Mouse (Mus musculus): ENCODE measurements around the gene Itga11. TPM values are rescaled to one million over a fixed set of nuclear protein-coding genes. Genes with fewer than 3 reads are reported as not detected.

The Itga11 gene
- polyA plus RNA-seq, 1 experiment from 2014 or later = 0.45 TPM

GRCm38 (mm10) chr9:62746646-62747045 lies 69.0 kb downstream of the Itga11 start:
- Histone ChIP-seq H3K27ac (no peak overlapping the region), H3K4me3 (replicated peaks; ENCODE audit: low read depth, low read length) (no peak overlapping the region), H3K4me2 (ENCODE audit: low read length) (no peak overlapping the region), H3K9me3 (replicated peaks; ENCODE audit: low read length) (no peaks in the 10 kb centered on the region), H3K27me3 (ENCODE audit: insufficient read depth, low read length) (no peaks in the 10 kb centered on the region), H3K9ac (ENCODE audit: low read depth, low read length) (no peak overlapping the region), H3K4me1 (replicated peaks; ENCODE audit: insufficient read depth, low read length) (0 out of 2 replicates have a peak, but pooled peaks cover 3% of the 10 kb centered on the region), H3K36me3 (ENCODE audit: insufficient read depth, low read length) (no peaks in the 10 kb centered on the region)
- TF ChIP-seq CTCF (IDR thresholded peaks at IDR 0.05; ENCODE audit: low read depth) = no peak
- 63% methylated on average over 6 of the region's 6 CpGs for WGBS
- ATAC-seq (replicated peaks; ENCODE audit: low FRiP score, low read depth) = no peak
- DNase-seq (ENCODE audit: low spot score) = no peak

DNA sequence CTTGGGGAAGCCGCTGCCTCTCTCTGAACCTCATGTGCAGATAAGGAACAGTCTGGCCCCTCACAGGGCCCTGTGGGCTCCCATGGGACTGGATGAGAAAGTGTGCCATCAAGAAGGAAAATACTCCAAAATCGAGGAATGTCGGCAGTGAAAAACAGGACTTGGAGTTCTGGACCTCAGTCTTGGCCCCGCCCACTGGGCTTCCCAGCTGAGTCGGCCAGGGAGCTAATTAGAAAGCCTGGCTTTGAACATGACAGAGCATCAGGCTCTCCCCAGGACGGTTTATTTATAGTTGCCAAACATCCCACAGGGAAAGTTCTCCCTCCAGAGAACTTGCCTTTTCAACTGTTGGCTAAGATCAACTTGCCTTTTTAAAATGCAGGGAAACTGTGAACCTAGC lies 72.0 kb downstream of the Itga11 start:
- no peak for TF ChIP-seq CTCF (IDR thresholded peaks at IDR 0.05; ENCODE audit: low read depth)
- Histone ChIP-seq H3K9me3 (replicated peaks; ENCODE audit: low read length) (no peaks in the 10 kb centered on the region), H3K4me3 (replicated peaks; ENCODE audit: low read depth, low read length) (no peak overlapping the region), H3K9ac (ENCODE audit: low read depth, low read length) (no peak overlapping the region), H3K4me1 (replicated peaks; ENCODE audit: insufficient read depth, low read length) (0 out of 2 replicates have a peak, but pooled peaks cover 3% of the 10 kb centered on the region), H3K4me2 (ENCODE audit: low read length) (no peak overlapping the region), H3K27ac (no peak overlapping the region), H3K27me3 (ENCODE audit: insufficient read depth, low read length) (no peaks in the 10 kb centered on the region), H3K36me3 (ENCODE audit: insufficient read depth, low read length) (no peaks in the 10 kb centered on the region)
- ATAC-seq (replicated peaks; ENCODE audit: low FRiP score, low read depth) = no peak
- peak; percentile 37 for DNase-seq (ENCODE audit: low spot score)
- 54% methylated on average over 6 of the region's 6 CpGs for WGBS

DNA sequence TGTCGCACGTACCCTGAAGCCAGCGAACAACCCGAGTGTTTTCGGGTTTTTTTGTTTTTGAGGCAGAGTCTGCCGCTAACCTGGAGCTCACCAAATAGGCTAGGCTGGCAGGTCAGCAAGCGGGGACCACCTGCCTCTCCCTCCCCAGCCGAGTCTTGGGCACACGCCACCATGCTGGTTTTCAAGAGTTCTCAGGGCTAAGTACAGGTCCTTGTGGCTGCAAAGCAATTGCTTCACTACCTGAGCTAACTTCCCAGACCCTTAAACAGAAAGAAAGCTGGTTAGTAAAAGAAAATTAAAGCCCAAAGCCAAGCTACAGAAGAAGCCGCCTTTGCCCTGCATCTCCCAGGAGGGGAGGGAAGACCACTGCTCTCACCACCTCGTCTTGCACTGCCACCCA lies 72.8 kb downstream of the Itga11 start:
- Histone ChIP-seq H3K4me1 (replicated peaks; ENCODE audit: insufficient read depth, low read length) (0 out of 2 replicates have a peak, but pooled peaks cover 3% of the 10 kb centered on the region), H3K27ac (no peak overlapping the region), H3K9me3 (replicated peaks; ENCODE audit: low read length) (no peaks in the 10 kb centered on the region), H3K36me3 (ENCODE audit: insufficient read depth, low read length) (no peaks in the 10 kb centered on the region), H3K27me3 (ENCODE audit: insufficient read depth, low read length) (no peaks in the 10 kb centered on the region), H3K4me3 (replicated peaks; ENCODE audit: low read depth, low read length) (no peak overlapping the region), H3K4me2 (ENCODE audit: low read length) (no peak overlapping the region), H3K9ac (ENCODE audit: low read depth, low read length) (no peak overlapping the region)
- no peak for DNase-seq (ENCODE audit: low spot score)
- no peak for TF ChIP-seq CTCF (IDR thresholded peaks at IDR 0.05; ENCODE audit: low read depth)
- 89% methylated on average over 11 of the region's 11 CpGs for WGBS
- ATAC-seq (replicated peaks; ENCODE audit: low FRiP score, low read depth) = no peak

DNA sequence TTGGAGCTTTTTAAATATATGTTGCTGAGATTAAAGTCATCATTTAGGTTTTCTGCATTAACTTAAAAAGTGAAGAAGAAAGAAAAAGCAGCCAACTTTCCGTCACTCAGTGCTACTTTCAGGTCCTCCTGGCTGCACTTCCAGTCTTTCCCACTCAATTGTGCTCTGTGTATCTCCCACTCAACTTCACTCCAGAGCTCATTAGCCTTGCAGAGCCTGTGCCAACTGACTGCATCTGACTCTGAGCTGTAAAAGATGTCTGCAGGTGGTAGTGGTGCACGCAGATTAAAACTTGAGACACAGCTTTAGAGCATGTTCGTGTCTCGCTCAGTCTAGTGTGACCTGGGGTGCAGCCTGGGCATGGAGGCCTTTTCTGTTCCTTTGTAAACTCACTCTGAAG lies 80.7 kb downstream of the Itga11 start:
- Histone ChIP-seq H3K27ac (no peak overlapping the region), H3K36me3 (ENCODE audit: insufficient read depth, low read length) (no peaks in the 10 kb centered on the region), H3K4me1 (replicated peaks; ENCODE audit: insufficient read depth, low read length) (peaks cover 2% of the 10 kb centered on the region; the same call in 1 of the 2 replicates), H3K9me3 (replicated peaks; ENCODE audit: low read length) (no peaks in the 10 kb centered on the region), H3K4me2 (ENCODE audit: low read length) (no peak overlapping the region), H3K9ac (ENCODE audit: low read depth, low read length) (no peak overlapping the region), H3K4me3 (replicated peaks; ENCODE audit: low read depth, low read length) (no peak overlapping the region), H3K27me3 (ENCODE audit: insufficient read depth, low read length) (no peaks in the 10 kb centered on the region)
- no peak for DNase-seq (ENCODE audit: low spot score)
- ATAC-seq (replicated peaks; ENCODE audit: low FRiP score, low read depth) = no peak
- TF ChIP-seq CTCF (IDR thresholded peaks at IDR 0.05; ENCODE audit: low read depth) = no peak
- WGBS = 63% methylated on average over 4 of the region's 4 CpGs

DNA sequence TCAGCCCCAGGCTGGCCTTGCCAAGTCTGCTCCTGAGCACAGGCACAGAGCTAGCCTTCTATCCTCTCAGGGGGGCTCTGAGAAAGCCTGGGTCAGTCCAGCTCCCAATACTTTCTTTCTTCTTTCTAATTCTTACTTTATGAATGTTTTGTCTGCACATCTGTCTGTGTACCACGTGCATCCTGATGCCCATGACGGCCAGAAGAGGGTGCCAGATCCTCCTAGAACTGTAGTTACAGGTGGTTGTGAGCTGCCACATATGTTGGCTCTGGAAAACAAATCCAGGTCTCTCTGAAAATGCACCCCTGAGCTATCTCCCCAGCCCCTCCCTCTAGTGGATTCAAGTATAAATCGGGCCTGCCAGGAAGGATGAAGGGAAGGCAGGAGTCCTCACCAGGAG lies 82.0 kb downstream of the Itga11 start:
- ATAC-seq (replicated peaks; ENCODE audit: low FRiP score, low read depth) (no peak), DNase-seq (ENCODE audit: low spot score) (no peak)
- no peaks in the 10 kb centered on the region for H3K27me3 ChIP-seq (ENCODE audit: insufficient read depth, low read length)
- H3K36me3 ChIP-seq (ENCODE audit: insufficient read depth, low read length) = no peaks in the 10 kb centered on the region
- 62% methylated on average over 3 of the region's 3 CpGs for WGBS
- no peak overlapping the region for H3K4me3 ChIP-seq (replicated peaks; ENCODE audit: low read depth, low read length)
- no peak overlapping the region for H3K9ac ChIP-seq (ENCODE audit: low read depth, low read length)
- no peaks in the 10 kb centered on the region for H3K9me3 ChIP-seq (replicated peaks; ENCODE audit: low read length)
- peaks cover 3% of the 10 kb centered on the region; the same call in 1 of the 2 replicates for H3K4me1 ChIP-seq (replicated peaks; ENCODE audit: insufficient read depth, low read length)
- no peak overlapping the region for H3K27ac ChIP-seq
- TF ChIP-seq CTCF (IDR thresholded peaks at IDR 0.05; ENCODE audit: low read depth) = peak; percentile 45; the same call in 1 of the 2 replicates
- H3K4me2 ChIP-seq (ENCODE audit: low read length) = no peak overlapping the region

DNA sequence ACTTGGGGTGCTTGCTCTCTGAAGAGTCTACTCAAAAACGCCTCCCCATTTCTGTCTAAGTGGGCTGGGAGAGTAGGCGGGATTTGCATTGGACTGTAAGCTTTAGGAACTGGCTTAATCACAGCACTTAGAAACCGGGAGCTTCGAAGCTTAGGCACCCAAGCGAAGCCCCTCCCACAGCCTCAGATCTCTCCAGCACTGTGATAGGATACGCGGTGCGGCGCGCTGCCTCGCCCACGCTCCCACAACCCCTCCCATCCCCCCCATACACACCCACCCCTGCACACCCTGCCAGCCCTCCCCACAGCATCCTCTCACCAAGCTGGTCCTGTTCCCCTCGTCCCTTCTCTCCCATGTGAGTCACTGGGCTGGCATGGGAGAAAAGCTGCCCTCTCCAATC lies 85.9 kb downstream of the Itga11 start:
- WGBS = 5% methylated on average over 13 of the region's 13 CpGs
- Histone ChIP-seq H3K9me3 (replicated peaks; ENCODE audit: low read length) (no peaks in the 10 kb centered on the region), H3K27me3 (ENCODE audit: insufficient read depth, low read length) (no peaks in the 10 kb centered on the region), H3K27ac (no peak overlapping the region), H3K9ac (ENCODE audit: low read depth, low read length) (no peak overlapping the region), H3K4me1 (replicated peaks; ENCODE audit: insufficient read depth, low read length) (peaks cover 3% of the 10 kb centered on the region; the same call in 1 of the 2 replicates), H3K36me3 (ENCODE audit: insufficient read depth, low read length) (no peaks in the 10 kb centered on the region), H3K4me3 (replicated peaks; ENCODE audit: low read depth, low read length) (no peak overlapping the region), H3K4me2 (ENCODE audit: low read length) (peak overlapping the region; percentile 37; the same call in 1 of the 2 replicates)
- no peak for TF ChIP-seq CTCF (IDR thresholded peaks at IDR 0.05; ENCODE audit: low read depth)
- ATAC-seq (replicated peaks; ENCODE audit: low FRiP score, low read depth) (0 out of 2 replicates have a peak, but pooled peaks have one; percentile 25), DNase-seq (ENCODE audit: low spot score) (peak; percentile 51)

GRCm38 (mm10) chr9:62765346-62765745 lies 87.7 kb downstream of the Itga11 start:
- Histone ChIP-seq H3K4me1 (replicated peaks; ENCODE audit: insufficient read depth, low read length) (peaks cover 3% of the 10 kb centered on the region; the same call in 1 of the 2 replicates), H3K9ac (ENCODE audit: low read depth, low read length) (no peak overlapping the region), H3K4me2 (ENCODE audit: low read length) (no peak overlapping the region), H3K9me3 (replicated peaks; ENCODE audit: low read length) (no peaks in the 10 kb centered on the region), H3K27ac (no peak overlapping the region), H3K27me3 (ENCODE audit: insufficient read depth, low read length) (no peaks in the 10 kb centered on the region), H3K4me3 (replicated peaks; ENCODE audit: low read depth, low read length) (no peak overlapping the region), H3K36me3 (ENCODE audit: insufficient read depth, low read length) (no peaks in the 10 kb centered on the region)
- TF ChIP-seq CTCF (IDR thresholded peaks at IDR 0.05; ENCODE audit: low read depth) = no peak
- no peak for ATAC-seq (replicated peaks; ENCODE audit: low FRiP score, low read depth)
- 72% methylated on average over 4 of the region's 4 CpGs for WGBS
- no peak for DNase-seq (ENCODE audit: low spot score)
